Mouse (Mus musculus): ENCODE data around the gene Zfp882.

- TF ChIP-seq NANOG (IDR thresholded peaks at IDR 0.05; ENCODE audit: borderline replicate concordance, low read length) (no peak), CTCF (conservative IDR thresholded peaks at IDR 0.05; ENCODE audit: low read length) (no peak)
Measured at GRCm38 (mm10) chr8:71954666-71955065, 46.3 kb downstream of the Zfp882 start.

All from E14TG2a.4 (cell line).